8 mouse cellular contexts compared by ENCODE assay signal in the genomic region with DNA sequence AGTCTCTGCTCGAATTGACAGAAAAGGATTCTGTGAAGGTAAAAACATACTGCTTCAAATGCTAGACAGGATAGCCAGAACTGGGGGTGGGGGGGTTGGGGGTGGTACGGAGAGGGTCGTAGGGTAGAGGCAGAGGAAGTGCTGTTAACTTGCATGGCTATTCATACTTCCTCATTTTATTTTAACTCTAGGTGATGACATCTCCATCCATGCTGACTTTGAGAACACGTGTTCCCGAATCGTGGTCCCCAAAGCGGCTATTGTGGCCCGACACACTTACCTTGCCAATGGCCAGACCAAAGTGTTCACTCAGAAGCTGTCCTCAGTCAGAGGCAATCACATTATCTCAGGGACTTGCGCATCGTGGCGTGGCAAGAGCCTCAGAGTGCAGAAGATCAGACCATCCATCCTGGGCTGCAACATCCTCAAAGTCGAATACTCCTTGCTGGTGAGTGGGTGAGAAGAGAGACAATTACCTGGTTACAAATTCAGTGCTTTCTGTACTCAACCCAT. TPM values are rescaled to one million over a fixed set of nuclear protein-coding genes. Genes with fewer than 3 reads are reported as not detected.
DNase-seq lines count a peak whose midpoint lies in the region; ATAC-seq and TF ChIP-seq lines count a peak whose summit lies in the region.

No protein-coding gene starts in this region.

- 0 out of 2 replicates have a peak, but pooled peaks have one; percentile 7 for TF ChIP-seq POLR2A in liver, adult 2 months (IDR thresholded peaks at IDR 0.05; ENCODE audit: extremely low read depth, insufficient read depth, low read length)
- TF ChIP-seq POLR2A in embryonic fibroblast, embryonic 13.5 days (IDR thresholded peaks at IDR 0.05; ENCODE audit: low read depth, low read length), result 0 out of 2 replicates have a peak, but pooled peaks have one; percentile 11

- peak overlapping the region; percentile 68 for H3K4me3 ChIP-seq in liver, adult 2 months (ENCODE audit: insufficient read depth, low read depth, low read length)
- peak overlapping the region; percentile 82 for H3K4me3 ChIP-seq in embryonic fibroblast, embryonic 13.5 days (ENCODE audit: insufficient read depth, low read length)
- H3K4me3 ChIP-seq in intestine, postnatal 0 days (ENCODE audit: low read depth, low read length), result peak overlapping the region; percentile 65
- H3K4me3 ChIP-seq in midbrain, postnatal 0 days (ENCODE audit: low read depth, low read length), result peak overlapping the region; percentile 73

- WGBS in liver, adult 2 months, result 56% methylated on average over 12 of the region's 12 CpGs
- 17% methylated on average over 12 of the region's 12 CpGs for WGBS in intestine, postnatal 0 days
- WGBS in midbrain, postnatal 0 days, result 79% methylated on average over 12 of the region's 12 CpGs

- ATAC-seq in intestine, postnatal 0 days, result no peak
- no peak for ATAC-seq in midbrain, postnatal 0 days (ENCODE audit: low FRiP score)

- no peaks in the 10 kb centered on the region for H3K9me3 ChIP-seq in intestine, postnatal 0 days (ENCODE audit: control insufficient read depth)
- no peaks in the 10 kb centered on the region for H3K9me3 ChIP-seq in midbrain, postnatal 0 days (ENCODE audit: low read length)

- peaks cover 19% of the 10 kb centered on the region for H3K4me1 ChIP-seq in liver, adult 2 months (ENCODE audit: control insufficient read depth, insufficient read depth, low read length)
- H3K4me1 ChIP-seq in embryonic fibroblast, embryonic 13.5 days (ENCODE audit: control insufficient read depth, insufficient read depth, low read length), result peaks cover 12% of the 10 kb centered on the region
- 0 out of 2 replicates have a peak, but pooled peaks cover 3% of the 10 kb centered on the region for H3K4me1 ChIP-seq in intestine, postnatal 0 days (replicated peaks; ENCODE audit: control insufficient read depth, insufficient read depth, low read length)
- peaks cover 14% of the 10 kb centered on the region; the same call in 1 of the 2 replicates for H3K4me1 ChIP-seq in midbrain, postnatal 0 days (ENCODE audit: insufficient read depth, low read length)

- peak overlapping the region; percentile 58 for H3K9ac ChIP-seq in liver, adult 2 months (ENCODE audit: low read depth, low read length)
- H3K9ac ChIP-seq in intestine, postnatal 0 days (ENCODE audit: low read depth, low read length), result peak overlapping the region; percentile 90
- H3K9ac ChIP-seq in midbrain, postnatal 0 days (replicated peaks; ENCODE audit: low read length, poor library complexity, severe bottlenecking), result peak overlapping the region; percentile 75

- H3K27me3 ChIP-seq in liver, adult 2 months (ENCODE audit: control insufficient read depth, insufficient read depth, low read length), result no peaks in the 10 kb centered on the region
- no peaks in the 10 kb centered on the region for H3K27me3 ChIP-seq in intestine, postnatal 0 days (replicated peaks; ENCODE audit: control insufficient read depth, insufficient read depth, low read length)
- H3K27me3 ChIP-seq in midbrain, postnatal 0 days (ENCODE audit: insufficient read depth, low read length), result no peaks in the 10 kb centered on the region

- H3K27ac ChIP-seq in liver, adult 2 months (replicated peaks; ENCODE audit: insufficient read depth, low read depth, low read length), result peak overlapping the region; percentile 69
- no peak overlapping the region for H3K27ac ChIP-seq in embryonic fibroblast, embryonic 13.5 days (ENCODE audit: insufficient read depth, low read length)
- peak overlapping the region; percentile 92 for H3K27ac ChIP-seq in intestine, postnatal 0 days (ENCODE audit: low read depth, low read length)
- 0 out of 2 replicates have a peak overlapping the region, but pooled peaks have one; percentile 26 for H3K27ac ChIP-seq in midbrain, postnatal 0 days (ENCODE audit: low read depth, low read length)

- no peak for TF ChIP-seq CTCF in liver, adult 2 months (IDR thresholded peaks at IDR 0.05; ENCODE audit: low read depth, low read length)
- no peak for TF ChIP-seq CTCF in embryonic fibroblast, embryonic 13.5 days (IDR thresholded peaks at IDR 0.05; ENCODE audit: borderline replicate concordance, insufficient read depth, low read length)
- no peak for TF ChIP-seq CTCF in intestine, postnatal 0 days (IDR thresholded peaks at IDR 0.05; ENCODE audit: low read depth)
- TF ChIP-seq CTCF in midbrain, postnatal 0 days (IDR thresholded peaks at IDR 0.05), result no peak

- peaks cover 29% of the 10 kb centered on the region for H3K36me3 ChIP-seq in liver, adult 2 months (ENCODE audit: control insufficient read depth, insufficient read depth, low read length)
- H3K36me3 ChIP-seq in intestine, postnatal 0 days (ENCODE audit: control insufficient read depth, insufficient read depth), result peaks cover 25% of the 10 kb centered on the region
- H3K36me3 ChIP-seq in midbrain, postnatal 0 days (ENCODE audit: insufficient read depth, low read length), result peaks cover 17% of the 10 kb centered on the region

- H3K4me2 ChIP-seq in intestine, postnatal 0 days (replicated peaks; ENCODE audit: low read depth), result peak overlapping the region; percentile 72
- H3K4me2 ChIP-seq in midbrain, postnatal 0 days (ENCODE audit: low read depth, low read length, poor library complexity, severe bottlenecking), result peak overlapping the region; percentile 83

- peaks cover 3% of the 10 kb centered on the region; the same call in 1 of the 2 replicates for H3K79me2 ChIP-seq in liver, adult 2 months (ENCODE audit: control insufficient read depth, insufficient read depth, low read length)

- peak; percentile 17 for DNase-seq in liver, adult 2 months (ENCODE audit: extremely low read depth, low read depth, low spot score)
- no peak for DNase-seq in liver
- DNase-seq in midbrain, postnatal 0 days (ENCODE audit: low spot score), result no peak
- no peak for DNase-seq in cerebellum, adult 8-10 months
- no peak for DNase-seq in layer of hippocampus, postnatal 14 days (ENCODE audit: low spot score in 2 of 2)
- no peak for DNase-seq in urinary bladder, postnatal 36 days (ENCODE audit: low spot score in 2 of 2)

RNA-seq across cellular contexts. Expression of a gene that starts 1.7 kb away (rescaled TPM):
- total RNA-seq in liver, adult 2 months (2014; rRNA removed), result 153 and 159 TPM in 2 replicates
- 51.0 and 74.3 TPM in 2 replicates for polyA plus RNA-seq in liver, adult 2 months (2012; rRNA removed)
- 37.6 and 98.8 TPM in 2 replicates for polyA plus RNA-seq in embryonic fibroblast, embryonic 13.5 days (2011; ENCODE audit: insufficient read length, low read depth, missing spikeins)
- polyA plus RNA-seq in intestine, postnatal 0 days (2015; fragmentation: Nextera tagmentation; extraction: Ambion mirVana), result 244 and 254 TPM in 2 replicates
- total RNA-seq in midbrain, postnatal 0 days (2014; rRNA removed), result 145 and 222 TPM in 2 replicates
- polyA plus RNA-seq in midbrain, postnatal 0 days (2015; fragmentation: Nextera tagmentation; extraction: Ambion mirVana), result 108 and 116 TPM in 2 replicates
- 10 to 100 TPM; 48.3 to 49.8 TPM for total RNA-seq in layer of hippocampus, postnatal 14 days (2021)

RNA-seq across cellular contexts. Expression of a gene that starts 17.3 kb away (rescaled TPM):
- total RNA-seq in liver, adult 2 months (2014; rRNA removed), result not detected in 2 replicates
- polyA plus RNA-seq in liver, adult 2 months (2012; rRNA removed), result not detected in 2 replicates
- not detected in 2 replicates for polyA plus RNA-seq in embryonic fibroblast, embryonic 13.5 days (2011; ENCODE audit: insufficient read length, low read depth, missing spikeins)
- 0.31 and 0.41 TPM in 2 replicates for polyA plus RNA-seq in intestine, postnatal 0 days (2015; fragmentation: Nextera tagmentation; extraction: Ambion mirVana)
- total RNA-seq in midbrain, postnatal 0 days (2014; rRNA removed), result not detected in 2 replicates
- polyA plus RNA-seq in midbrain, postnatal 0 days (2015; fragmentation: Nextera tagmentation; extraction: Ambion mirVana), result 0.52 TPM in 1 of 2 replicates, not detected in the other
- total RNA-seq in layer of hippocampus, postnatal 14 days (2021), result not detected

RNA-seq across cellular contexts. Expression of a gene that starts 34.5 kb away (rescaled TPM):
- 29.6 and 36.4 TPM in 2 replicates for total RNA-seq in liver, adult 2 months (2014; rRNA removed)
- 93.8 and 98.4 TPM in 2 replicates for polyA plus RNA-seq in liver, adult 2 months (2012; rRNA removed)
- polyA plus RNA-seq in embryonic fibroblast, embryonic 13.5 days (2011; ENCODE audit: insufficient read length, low read depth, missing spikeins), result not detected in 2 replicates
- polyA plus RNA-seq in intestine, postnatal 0 days (2015; fragmentation: Nextera tagmentation; extraction: Ambion mirVana), result 0.07 TPM in 1 of 2 replicates, not detected in the other
- 2.0 and 2.1 TPM in 2 replicates for total RNA-seq in midbrain, postnatal 0 days (2014; rRNA removed)
- 2.0 and 2.7 TPM in 2 replicates for polyA plus RNA-seq in midbrain, postnatal 0 days (2015; fragmentation: Nextera tagmentation; extraction: Ambion mirVana)
- under 1 TPM in 1 of 2 experiments, not detected in 1; 0.16 TPM for total RNA-seq in layer of hippocampus, postnatal 14 days (2021)

RNA-seq across cellular contexts. Expression of a gene that starts 34.5 kb away (rescaled TPM):
- 5.7 and 8.2 TPM in 2 replicates for total RNA-seq in liver, adult 2 months (2014; rRNA removed)
- polyA plus RNA-seq in liver, adult 2 months (2012; rRNA removed), result 7.0 and 7.7 TPM in 2 replicates
- polyA plus RNA-seq in embryonic fibroblast, embryonic 13.5 days (2011; ENCODE audit: insufficient read length, low read depth, missing spikeins), result 23.2 and 30.6 TPM in 2 replicates
- 16.4 and 18.7 TPM in 2 replicates for polyA plus RNA-seq in intestine, postnatal 0 days (2015; fragmentation: Nextera tagmentation; extraction: Ambion mirVana)
- 13.2 and 16.2 TPM in 2 replicates for total RNA-seq in midbrain, postnatal 0 days (2014; rRNA removed)
- polyA plus RNA-seq in midbrain, postnatal 0 days (2015; fragmentation: Nextera tagmentation; extraction: Ambion mirVana), result 29.4 and 32.0 TPM in 2 replicates
- total RNA-seq in layer of hippocampus, postnatal 14 days (2021), result 10 to 100 TPM; 26.7 to 29.7 TPM

RNA-seq across cellular contexts. Expression of a gene that starts 37.0 kb away (rescaled TPM):
- 0.07 TPM in 1 of 2 replicates, not detected in the other for total RNA-seq in liver, adult 2 months (2014; rRNA removed)
- polyA plus RNA-seq in liver, adult 2 months (2012; rRNA removed), result 0.05 and 0.07 TPM in 2 replicates
- 5.1 and 7.4 TPM in 2 replicates for polyA plus RNA-seq in embryonic fibroblast, embryonic 13.5 days (2011; ENCODE audit: insufficient read length, low read depth, missing spikeins)
- polyA plus RNA-seq in intestine, postnatal 0 days (2015; fragmentation: Nextera tagmentation; extraction: Ambion mirVana), result 0.92 and 1.3 TPM in 2 replicates
- 21.5 and 32.7 TPM in 2 replicates for total RNA-seq in midbrain, postnatal 0 days (2014; rRNA removed)
- polyA plus RNA-seq in midbrain, postnatal 0 days (2015; fragmentation: Nextera tagmentation; extraction: Ambion mirVana), result 16.3 and 21.0 TPM in 2 replicates
- total RNA-seq in layer of hippocampus, postnatal 14 days (2021), result 10 to 100 TPM; 45.9 to 51.8 TPM

Comparison
In these comparisons a context has a peak if more than half of its experiments do, and no peak if none do; other contexts are left out.
1. RNA of a gene that starts 34.5 kb away (polyA plus RNA-seq): 93.8 to 98.4 TPM in liver, adult 2 months; 2.0 to 2.7 TPM in midbrain, postnatal 0 days, not detected in embryonic fibroblast, embryonic 13.5 days and 0.07 TPM in intestine, postnatal 0 days; every median in the first group is over 10 times any median in the second.
2. Peak in every context shown above with its lines, with median percentiles within 50 percentile points of each other: H3K4me3 ChIP-seq and H3K9ac ChIP-seq.